ENCODE assay signal across 9 mouse cellular contexts in the genomic region with DNA sequence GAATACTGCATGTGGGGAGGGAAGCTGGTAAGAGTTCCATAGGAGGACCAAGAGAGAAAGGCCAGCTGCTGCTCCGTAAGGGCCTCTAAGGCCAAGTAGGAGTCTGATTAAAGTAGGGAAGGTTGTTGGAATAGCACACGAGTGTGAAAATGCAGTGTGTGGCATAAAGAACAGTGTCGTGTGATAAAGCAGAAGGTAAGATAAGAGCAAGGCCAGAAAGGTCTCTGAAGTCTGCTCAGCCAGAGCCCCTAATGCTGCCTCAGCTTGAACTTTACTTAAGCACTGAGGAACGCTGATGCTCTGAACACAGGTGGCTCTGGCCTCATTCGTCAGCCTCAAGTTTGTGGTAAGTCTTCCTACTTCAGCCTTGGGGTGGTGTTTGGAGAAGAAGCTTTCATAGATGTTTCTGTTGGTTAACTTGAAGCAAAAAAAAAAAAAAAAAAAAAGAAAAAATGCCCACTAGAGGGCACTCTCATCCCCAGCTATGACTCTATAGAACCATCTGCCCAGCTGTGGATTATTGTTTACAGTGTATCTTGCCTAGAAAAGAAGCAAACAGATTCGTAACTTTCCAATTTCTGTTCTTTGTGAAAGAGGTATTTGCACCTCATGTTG. TPM values are rescaled to one million over a fixed set of nuclear protein-coding genes. Genes with fewer than 3 reads are reported as not detected.
DNase-seq lines count a peak whose midpoint lies in the region; ATAC-seq and TF ChIP-seq lines count a peak whose summit lies in the region.
"Had no signal": no experiment of that assay in that cellular context is flagged by ENCODE, and none has a peak within 500 bp of the region (broad histone marks: within the 10 kb centered on the region; RNA-seq: fewer than 3 reads in every experiment).

No protein-coding gene starts in this region.

- H3K4me2 ChIP-seq in limb, embryonic 14.5 days (replicated peaks; ENCODE audit: low read depth, low read length, severe bottlenecking) = no peak overlapping the region
- H3K4me2 ChIP-seq: heart, embryonic 12.5 days had no signal

- H3K4me1 ChIP-seq in limb, embryonic 14.5 days (ENCODE audit: control insufficient read depth, insufficient read depth, low read length) = peaks cover 12% of the 10 kb centered on the region
- peaks cover 26% of the 10 kb centered on the region for H3K4me1 ChIP-seq in limb, embryonic 10.5 days
- 0 out of 2 replicates have a peak, but pooled peaks cover 2% of the 10 kb centered on the region for H3K4me1 ChIP-seq in small intestine, adult 2 months (ENCODE audit: control insufficient read depth, insufficient read depth, insufficient read length, low read length)

- DNase-seq in limb, embryonic 14.5 days (ENCODE audit: low spot score) = peak; percentile 74
- no peak for DNase-seq in limb, embryonic 10.5 days (ENCODE audit: low spot score)
- peak; percentile 40 for DNase-seq in ZHBTc4 (ENCODE audit: low read depth, low spot score)
- no peak for DNase-seq in gastrocnemius, adult 18-20 months (ENCODE audit: low spot score)
- DNase-seq in layer of hippocampus, adult 8-10 months (ENCODE audit: low spot score in 2 of 2) = no peak
- DNase-seq: lung, adult 2 months had no signal

- H3K27me3 ChIP-seq in limb, embryonic 14.5 days (ENCODE audit: control insufficient read depth, insufficient read depth, low read length) = no peaks in the 10 kb centered on the region
- no peaks in the 10 kb centered on the region for H3K27me3 ChIP-seq in limb, embryonic 10.5 days (ENCODE audit: low read depth, poor library complexity, severe bottlenecking)
- no peaks in the 10 kb centered on the region for H3K27me3 ChIP-seq in small intestine, adult 2 months (ENCODE audit: control insufficient read depth, insufficient read depth, low read length)
- H3K27me3 ChIP-seq: heart, embryonic 12.5 days had no signal

- 57% methylated on average over 6 of the region's 6 CpGs for WGBS in limb, embryonic 14.5 days
- WGBS in limb, embryonic 10.5 days = 66% methylated on average over 6 of the region's 6 CpGs
- WGBS in small intestine, adult 2 months = 37% methylated on average over 6 of the region's 6 CpGs

- H3K36me3 ChIP-seq in limb, embryonic 14.5 days (ENCODE audit: control insufficient read depth, insufficient read depth, low read length) = peaks cover 47% of the 10 kb centered on the region
- H3K36me3 ChIP-seq in limb, embryonic 10.5 days = peaks cover 58% of the 10 kb centered on the region
- H3K36me3 ChIP-seq in small intestine, adult 2 months (ENCODE audit: control insufficient read depth, insufficient read depth, low read length) = peaks cover 37% of the 10 kb centered on the region

- peak; percentile 30; the same call in 1 of the 2 replicates for TF ChIP-seq CTCF in small intestine, adult 2 months (IDR thresholded peaks at IDR 0.05; ENCODE audit: extremely low read depth, insufficient read length, insufficient replicate concordance, low read depth, low read length)

- H3K9me3 ChIP-seq in limb, embryonic 14.5 days (ENCODE audit: control insufficient read depth, low read length) = no peaks in the 10 kb centered on the region
- no peaks in the 10 kb centered on the region for H3K9me3 ChIP-seq in limb, embryonic 10.5 days (replicated peaks)
- H3K9me3 ChIP-seq: heart, embryonic 12.5 days had no signal

- H3K9ac ChIP-seq in limb, embryonic 14.5 days (ENCODE audit: low read depth, low read length, severe bottlenecking) = no peak overlapping the region
- H3K9ac ChIP-seq: heart, embryonic 12.5 days had no signal

- H3K4me3 ChIP-seq in limb, embryonic 14.5 days (replicated peaks; ENCODE audit: low read length) = no peak overlapping the region
- H3K4me3 ChIP-seq in limb, embryonic 10.5 days = no peak overlapping the region
- no peak overlapping the region for H3K4me3 ChIP-seq in small intestine, adult 2 months (ENCODE audit: low read depth, low read length)
- H3K4me3 ChIP-seq: heart, embryonic 12.5 days had no signal

- no peak for ATAC-seq in limb, embryonic 14.5 days (ENCODE audit: low FRiP score, low read depth)
- peak; percentile 35 for ATAC-seq in inflammation-experienced regulatory T-cells, adult 6 months

- TF ChIP-seq POLR2A in limb, embryonic 14.5 days (IDR thresholded peaks at IDR 0.05; ENCODE audit: borderline replicate concordance, extremely low read depth, insufficient read depth, insufficient read length) = no peak
- TF ChIP-seq POLR2A in small intestine, adult 2 months (IDR thresholded peaks at IDR 0.05; ENCODE audit: low read depth, low read length) = no peak

- H3K27ac ChIP-seq in limb, embryonic 14.5 days (replicated peaks; ENCODE audit: low read depth, low read length) = no peak overlapping the region
- no peak overlapping the region for H3K27ac ChIP-seq in limb, embryonic 10.5 days
- H3K27ac ChIP-seq in small intestine, adult 2 months (ENCODE audit: insufficient read depth, low read depth, low read length) = no peak overlapping the region

RNA-seq across cellular contexts. Expression of a gene that starts 9.5 kb away (rescaled TPM):
- polyA plus RNA-seq in limb, embryonic 14.5 days (2012; rRNA removed) = 98.6 and 104 TPM in 2 replicates
- polyA plus RNA-seq in limb, embryonic 14.5 days (2014; fragmentation: Nextera tagmentation; extraction: Ambion mirVana) = 102 and 111 TPM in 2 replicates
- polyA plus RNA-seq in limb, embryonic 10.5 days (2016; fragmentation: Nextera tagmentation; extraction: Ambion mirVana) = 54.6 and 64.8 TPM in 2 replicates
- polyA plus RNA-seq in inflammation-experienced regulatory T-cells, adult 6 months (2017; shearing (Covaris generic)) = 10 to 100 TPM; 77.9 to 93.4 (median 82.1) TPM
- 17.2 and 32.1 TPM in 2 replicates for polyA plus RNA-seq in small intestine, adult 2 months (2012; rRNA removed)
- 10 to 100 TPM in 1 of 2 experiments, 1 to 10 TPM in 1; 7.4 to 10.4 TPM for total RNA-seq in gastrocnemius, adult 18-20 months (2021)
- total RNA-seq in layer of hippocampus, adult 8-10 months (2022) = 10 to 100 TPM; 23.6 to 33.8 (median 28.7) TPM

Comparison
In these comparisons a context has a peak if more than half of its experiments do, and no peak if none do; other contexts are left out.
1. DNase-seq: peak in limb, embryonic 14.5 days (single experiment) and ZHBTc4 (single experiment); none in limb, embryonic 10.5 days (single experiment), gastrocnemius, adult 18-20 months (single experiment) and layer of hippocampus, adult 8-10 months (0 of 2).